In the genomic region with DNA sequence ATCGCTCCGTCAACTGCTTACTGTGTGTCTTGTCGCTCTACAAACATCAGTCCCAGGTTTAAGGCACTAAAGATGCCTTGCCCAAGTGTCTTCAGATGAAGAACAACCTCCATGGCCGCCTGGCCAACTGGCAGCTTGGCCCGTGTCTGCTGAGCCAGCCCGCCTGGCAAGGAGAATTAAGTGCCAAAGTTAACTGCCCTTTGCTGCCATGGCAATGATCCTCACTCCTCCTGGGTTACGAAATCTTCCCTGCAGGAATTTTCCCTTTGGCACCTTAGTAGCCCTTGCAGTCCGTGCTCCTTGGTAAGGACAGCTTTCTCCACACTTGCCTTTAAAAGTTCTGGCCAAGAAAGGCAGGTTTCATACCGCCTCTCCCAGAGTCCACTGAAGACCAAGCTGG, we compare ENCODE assay signal across 11 mouse cellular contexts. TPM values are rescaled to one million over a fixed set of nuclear protein-coding genes. Genes with fewer than 3 reads are reported as not detected.
A peak's percentile ranks its signal among the peaks of the same experiment; 100 is the strongest.
DNase-seq lines count a peak whose midpoint lies in the region; ATAC-seq and TF ChIP-seq lines count a peak whose summit lies in the region.
"Had no signal": no experiment of that assay in that cellular context is flagged by ENCODE, and none has a peak within 500 bp of the region (broad histone marks: within the 10 kb centered on the region; RNA-seq: fewer than 3 reads in every experiment).

No protein-coding gene starts in this region.

- H3K4me2 ChIP-seq in hindbrain, postnatal 0 days (ENCODE audit: low read depth, low read length): no peak overlapping the region
- H3K4me2 ChIP-seq in hindbrain, embryonic 12.5 days (replicated peaks): no peak overlapping the region
- H3K4me2 ChIP-seq in liver, embryonic 12.5 days: no peak overlapping the region
- H3K4me2 ChIP-seq: neural tube, embryonic 12.5 days had no signal

- no peaks in the 10 kb centered on the region for H3K27me3 ChIP-seq in hindbrain, postnatal 0 days (ENCODE audit: insufficient read depth, low read length)
- H3K27me3 ChIP-seq in hindbrain, embryonic 12.5 days: no peaks in the 10 kb centered on the region
- H3K27me3 ChIP-seq in liver, embryonic 12.5 days (replicated peaks): no peaks in the 10 kb centered on the region
- H3K27me3 ChIP-seq: neural tube, embryonic 12.5 days had no signal

- peak; percentile 67 for DNase-seq in hindbrain, postnatal 0 days (ENCODE audit: low spot score)
- DNase-seq in adrenal gland, postnatal 14 days: peak; percentile 79
- peak; percentile 81 for DNase-seq in gastrocnemius, adult 2 months
- peak; percentile 81 to 87 for DNase-seq in lung, adult 18-20 months
- DNase-seq in spleen, adult 18-20 months: no peak

- no peak overlapping the region for H3K4me3 ChIP-seq in hindbrain, postnatal 0 days (ENCODE audit: low read length)
- no peak overlapping the region for H3K4me3 ChIP-seq in hindbrain, embryonic 12.5 days
- H3K4me3 ChIP-seq in gastrocnemius, adult 2 months: no peak overlapping the region
- no peak overlapping the region for H3K4me3 ChIP-seq in liver, embryonic 12.5 days
- H3K4me3 ChIP-seq: neural tube, embryonic 12.5 days had no signal

- no peaks in the 10 kb centered on the region for H3K9me3 ChIP-seq in hindbrain, postnatal 0 days (ENCODE audit: low read length)
- H3K9me3 ChIP-seq in hindbrain, embryonic 12.5 days (replicated peaks): no peaks in the 10 kb centered on the region
- H3K9me3 ChIP-seq in liver, embryonic 12.5 days (replicated peaks): no peaks in the 10 kb centered on the region
- H3K9me3 ChIP-seq: neural tube, embryonic 12.5 days had no signal

- no peak overlapping the region for H3K9ac ChIP-seq in hindbrain, postnatal 0 days (replicated peaks; ENCODE audit: low read length)
- no peak overlapping the region for H3K9ac ChIP-seq in hindbrain, embryonic 12.5 days
- no peak overlapping the region for H3K9ac ChIP-seq in liver, embryonic 12.5 days
- H3K9ac ChIP-seq: liver, embryonic 14.5 days; neural tube, embryonic 12.5 days had no signal

- no peak overlapping the region for H3K27ac ChIP-seq in hindbrain, postnatal 0 days
- no peak overlapping the region for H3K27ac ChIP-seq in hindbrain, embryonic 12.5 days
- H3K27ac ChIP-seq in gastrocnemius, adult 2 months: peak overlapping the region; percentile 61
- no peak overlapping the region for H3K27ac ChIP-seq in liver, embryonic 12.5 days
- H3K27ac ChIP-seq: liver, embryonic 14.5 days; neural tube, embryonic 12.5 days had no signal

- no peaks in the 10 kb centered on the region for H3K36me3 ChIP-seq in hindbrain, postnatal 0 days (ENCODE audit: insufficient read depth, low read length)
- no peaks in the 10 kb centered on the region for H3K36me3 ChIP-seq in hindbrain, embryonic 12.5 days
- no peaks in the 10 kb centered on the region for H3K36me3 ChIP-seq in liver, embryonic 12.5 days
- H3K36me3 ChIP-seq: neural tube, embryonic 12.5 days had no signal

- ATAC-seq in hindbrain, postnatal 0 days: peak; percentile 77; the same call in 1 of the 2 replicates
- no peak for ATAC-seq in hindbrain, embryonic 12.5 days (ENCODE audit: low FRiP score)
- ATAC-seq in granulocyte monocyte progenitor cell, adult 5-6 weeks (replicated peaks; ENCODE audit: poor library complexity, severe bottlenecking): no peak
- ATAC-seq in liver, embryonic 12.5 days: no peak

- WGBS in hindbrain, postnatal 0 days: 64% methylated on average over 9 of the region's 9 CpGs
- 90% methylated on average over 9 of the region's 9 CpGs for WGBS in hindbrain, embryonic 12.5 days
- WGBS in liver, embryonic 12.5 days (ENCODE audit: insufficient replicate concordance): 73% methylated on average over 9 of the region's 9 CpGs

- intact Hi-C loops in gastrocnemius, adult 2 months (cut with DNase I): no loop called here

- no peaks in the 10 kb centered on the region for H3K4me1 ChIP-seq in hindbrain, postnatal 0 days (ENCODE audit: insufficient read depth, low read length)
- no peaks in the 10 kb centered on the region for H3K4me1 ChIP-seq in hindbrain, embryonic 12.5 days
- no peaks in the 10 kb centered on the region for H3K4me1 ChIP-seq in liver, embryonic 12.5 days
- H3K4me1 ChIP-seq: neural tube, embryonic 12.5 days had no signal

- no peak for TF ChIP-seq CTCF in hindbrain, postnatal 0 days (IDR thresholded peaks at IDR 0.05; ENCODE audit: low read depth)
- no peak for TF ChIP-seq CTCF in gastrocnemius, adult 2 months (IDR thresholded peaks at IDR 0.05)

RNA-seq across cellular contexts. Expression of a gene that starts 20.9 kb away (rescaled TPM):
- total RNA-seq in hindbrain, postnatal 0 days (2014; rRNA removed): 2.4 and 2.5 TPM in 2 replicates
- polyA plus RNA-seq in hindbrain, postnatal 0 days (2015; fragmentation: Nextera tagmentation; extraction: Ambion mirVana): 3.3 and 3.5 TPM in 2 replicates
- 2.8 and 3.5 TPM in 2 replicates for polyA plus RNA-seq in hindbrain, embryonic 12.5 days (2016; fragmentation: Nextera tagmentation; extraction: Ambion mirVana)
- 189 and 216 TPM in 2 replicates for total RNA-seq in adrenal gland, postnatal 14 days (2021)
- 1 to 10 TPM; 4.4 to 5.7 TPM for total RNA-seq in gastrocnemius, adult 2 months (2021)
- 2.9 and 3.6 TPM in 2 replicates for total RNA-seq in granulocyte monocyte progenitor cell, adult 5-6 weeks (2014; fragmentation: Nextera tagmentation)
- 1.0 and 1.7 TPM in 2 replicates for total RNA-seq in granulocyte monocyte progenitor cell, adult 5-6 weeks (2017)
- 4.3 and 4.4 TPM in 2 replicates for polyA plus RNA-seq in liver, embryonic 12.5 days (2016; fragmentation: Nextera tagmentation; extraction: Ambion mirVana)
- total RNA-seq: MEL had no signal

Comparison
In these comparisons a context has a peak if more than half of its experiments do, and no peak if none do; other contexts are left out.
1. DNase-seq: peak in hindbrain, postnatal 0 days (single experiment), adrenal gland, postnatal 14 days (single experiment), gastrocnemius, adult 2 months (single experiment) and lung, adult 18-20 months (2 of 2); none in spleen, adult 18-20 months (0 of 2).
2. RNA of a gene that starts 20.9 kb away (total RNA-seq): 189 to 216 TPM in adrenal gland, postnatal 14 days; 4.4 to 5.7 TPM in gastrocnemius, adult 2 months, 1.0 to 3.6 TPM in granulocyte monocyte progenitor cell, adult 5-6 weeks and 2.4 to 2.5 TPM in hindbrain, postnatal 0 days; every median in the first group is over 10 times any median in the second.